Mouse (Mus musculus): Measurements from ENCODE around the gene Dlg2.

Dlg2 gene

GRCm38 (mm10) chr7:92320181-92320580, 1843.7 kb downstream of the Dlg2 start:
- DNase-seq, result no peak

GRCm38 (mm10) chr7:92321786-92322185, 1845.3 kb downstream of the Dlg2 start:
- no peak for DNase-seq

DNA sequence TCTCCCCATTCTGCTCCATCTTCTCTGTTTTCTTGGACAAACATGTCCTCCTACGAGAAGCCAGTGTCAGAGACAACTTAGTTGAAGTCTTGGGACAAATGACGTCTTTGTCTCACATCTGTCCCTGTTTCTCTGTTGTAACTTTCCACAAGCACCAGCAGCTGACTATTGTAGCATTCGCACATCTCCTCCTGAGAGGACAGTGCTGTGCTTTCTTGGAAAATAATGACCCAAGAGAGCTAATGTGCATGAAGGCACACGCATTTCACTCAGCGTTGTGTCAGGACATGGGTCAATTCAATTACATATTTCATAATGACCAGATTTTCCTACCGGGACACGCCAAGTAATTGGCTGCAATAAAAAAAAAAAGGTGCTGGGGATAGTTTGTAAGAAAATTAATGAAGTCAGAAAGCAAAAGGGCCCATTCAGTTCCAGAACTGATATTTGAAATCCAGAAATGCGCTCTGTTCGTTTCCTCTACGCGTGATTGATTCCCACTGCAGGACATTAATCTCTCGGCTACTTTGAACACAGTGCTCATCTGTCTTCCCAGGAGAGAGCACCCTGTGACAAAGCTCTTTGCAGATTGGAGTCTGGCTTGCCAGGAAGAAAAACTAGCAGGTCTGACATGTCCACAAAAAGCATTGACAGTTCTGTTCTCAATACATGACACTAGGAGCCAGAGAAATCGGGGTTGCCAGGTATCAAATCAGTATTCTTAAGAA, 1846.0 kb downstream of the Dlg2 start:
- no peak for DNase-seq

DNA sequence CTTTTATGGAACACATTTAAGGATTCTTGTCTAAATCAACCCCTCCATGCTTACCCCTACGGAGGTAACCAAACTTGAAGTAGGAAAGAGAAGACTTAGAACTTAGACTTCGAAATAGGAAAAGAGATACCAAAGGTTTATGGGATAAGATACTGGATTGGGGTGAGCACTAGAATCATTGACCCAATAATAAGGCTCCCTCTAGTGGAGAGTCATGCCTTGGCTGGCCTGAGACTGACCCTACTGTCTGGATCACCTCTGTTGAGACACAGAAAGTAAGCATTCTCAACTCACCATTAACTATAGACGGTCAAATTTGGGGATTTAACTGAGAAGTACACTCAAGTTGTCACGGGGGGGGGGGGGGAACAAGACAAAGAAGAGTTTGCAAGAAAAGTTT, 1847.2 kb downstream of the Dlg2 start:
- no peak for DNase-seq

GRCm38 (mm10) chr7:92327343-92327896, 1850.9 kb downstream of the Dlg2 start:
- no peak for DNase-seq

- no peak for DNase-seq
Measured at GRCm38 (mm10) chr7:92333220-92333898, 1856.9 kb downstream of the Dlg2 start.

DNA sequence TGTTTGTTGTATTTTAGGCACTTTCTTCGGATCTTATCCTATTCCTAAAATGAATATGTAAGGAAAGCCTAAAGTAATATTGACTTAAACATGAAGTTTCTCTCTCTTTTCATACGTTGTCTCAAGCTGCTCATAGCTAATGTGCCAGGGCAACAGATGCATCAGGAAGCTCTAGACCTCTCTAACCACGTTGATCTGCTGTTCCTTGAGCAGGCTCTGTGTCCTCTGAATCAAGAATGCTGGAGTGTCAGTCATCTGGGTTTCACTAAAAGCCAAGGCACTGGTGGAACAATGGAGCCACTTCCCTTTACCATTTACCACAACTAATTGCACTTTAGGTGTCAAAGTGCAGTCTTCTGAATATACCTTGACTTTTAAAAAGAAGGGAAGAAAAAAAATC, 1880.1 kb downstream of the Dlg2 start:
- no peak for DNase-seq

GRCm38 (mm10) chr7:92363386-92363785, 1886.9 kb downstream of the Dlg2 start:
- DNase-seq, result no peak

- no peak for DNase-seq
Measured at GRCm38 (mm10) chr7:92363800-92364199, 1887.3 kb downstream of the Dlg2 start.

- DNase-seq, result no peak
Measured at GRCm38 (mm10) chr7:92367111-92367510, 1890.6 kb downstream of the Dlg2 start.

DNA sequence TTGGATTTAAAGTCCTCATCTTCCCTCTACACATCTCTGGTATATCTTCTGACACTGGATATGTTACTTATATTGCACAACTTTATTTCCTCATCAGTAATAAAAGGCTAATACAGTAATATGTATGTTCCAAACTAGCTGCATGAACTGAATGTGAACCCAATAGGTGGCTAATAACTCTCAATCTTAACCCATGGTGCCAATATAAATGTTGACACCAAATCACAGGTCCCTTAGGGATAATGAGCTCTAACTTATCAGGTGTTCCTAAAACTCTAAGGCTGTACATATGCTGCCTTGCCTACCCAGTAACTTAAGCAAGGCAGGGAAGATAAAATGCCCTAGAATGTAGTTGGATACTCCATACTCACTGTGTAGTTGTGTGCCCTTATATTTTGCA, 1894.0 kb downstream of the Dlg2 start:
- DNase-seq, result no peak

DNA sequence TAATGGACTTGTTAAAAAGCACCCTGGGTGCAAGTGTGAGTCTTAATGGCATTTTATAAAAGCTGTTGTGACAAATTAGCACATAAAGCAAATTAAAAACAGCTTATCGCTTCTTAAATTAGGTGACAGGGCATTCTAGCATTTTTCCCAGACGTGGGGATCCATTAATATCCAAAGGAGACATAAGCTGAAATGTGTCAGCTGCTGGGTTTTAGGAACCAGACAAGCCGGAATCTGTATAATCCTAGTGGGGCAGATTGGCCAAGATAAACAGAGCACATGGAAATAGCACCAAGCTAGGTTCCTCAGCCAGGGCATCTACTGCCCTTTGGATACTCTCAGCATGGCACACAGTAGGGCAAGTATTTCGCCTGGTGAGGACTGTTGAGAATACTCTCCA, 1895.2 kb downstream of the Dlg2 start:
- DNase-seq, result no peak

DNA sequence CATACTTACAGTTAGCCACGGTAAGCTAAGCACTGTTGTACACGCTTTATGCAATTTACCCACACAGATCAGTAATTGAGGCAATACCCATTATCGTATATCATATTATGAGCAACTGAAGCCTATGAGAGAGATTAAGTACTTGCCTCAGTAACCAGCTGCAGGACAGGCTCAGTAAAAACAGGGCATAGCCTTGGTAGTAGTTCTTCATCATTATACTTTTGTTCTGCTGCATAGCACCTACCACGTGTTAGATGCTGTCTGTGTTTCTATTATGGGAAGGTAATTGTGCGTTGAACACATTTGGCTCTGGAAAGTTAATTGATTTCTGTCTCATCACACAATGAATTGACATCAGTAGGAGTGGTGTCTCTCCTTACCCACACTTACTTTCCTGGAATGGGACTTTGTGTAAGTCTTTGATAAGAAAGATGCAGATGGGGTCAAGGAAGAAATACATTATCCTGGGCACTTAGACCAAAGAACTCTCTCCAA, 1897.4 kb downstream of the Dlg2 start:
- no peak for DNase-seq

- DNase-seq, result no peak
Measured at GRCm38 (mm10) chr7:92383913-92384484, 1907.5 kb downstream of the Dlg2 start.

DNA sequence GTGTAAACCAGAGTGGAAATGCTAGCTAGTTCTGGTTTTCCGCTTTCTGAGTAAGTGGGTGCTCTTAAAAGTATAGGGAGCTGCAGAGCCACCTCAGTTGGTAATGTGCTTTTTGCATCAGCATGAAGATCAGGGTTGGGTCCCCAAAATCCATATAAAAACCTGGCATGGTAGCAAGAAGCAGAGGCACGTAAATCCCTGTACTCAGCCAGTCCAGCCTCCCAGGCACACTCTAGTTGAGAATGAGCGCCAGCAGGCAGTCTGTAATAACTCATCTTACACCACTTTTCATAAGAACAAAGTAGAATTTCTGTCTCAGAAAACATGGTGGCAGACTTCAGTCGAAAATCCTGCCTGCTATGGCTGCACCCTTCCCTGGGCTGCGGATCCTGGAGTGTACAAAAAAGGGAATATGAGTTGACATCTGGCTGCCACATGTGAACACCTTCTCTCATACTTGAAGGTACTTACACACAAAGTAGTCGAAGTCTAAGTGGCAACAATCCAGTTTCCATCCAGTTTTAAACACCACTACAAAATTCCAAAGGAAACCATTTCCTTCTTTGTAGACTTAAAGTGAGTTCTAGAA, 1915.7 kb downstream of the Dlg2 start:
- DNase-seq, result no peak

- DNase-seq, result no peak
Measured at GRCm38 (mm10) chr7:92396783-92397182, 1920.3 kb downstream of the Dlg2 start.

GRCm38 (mm10) chr7:92398841-92399240, 1922.4 kb downstream of the Dlg2 start:
- DNase-seq, result no peak

DNA sequence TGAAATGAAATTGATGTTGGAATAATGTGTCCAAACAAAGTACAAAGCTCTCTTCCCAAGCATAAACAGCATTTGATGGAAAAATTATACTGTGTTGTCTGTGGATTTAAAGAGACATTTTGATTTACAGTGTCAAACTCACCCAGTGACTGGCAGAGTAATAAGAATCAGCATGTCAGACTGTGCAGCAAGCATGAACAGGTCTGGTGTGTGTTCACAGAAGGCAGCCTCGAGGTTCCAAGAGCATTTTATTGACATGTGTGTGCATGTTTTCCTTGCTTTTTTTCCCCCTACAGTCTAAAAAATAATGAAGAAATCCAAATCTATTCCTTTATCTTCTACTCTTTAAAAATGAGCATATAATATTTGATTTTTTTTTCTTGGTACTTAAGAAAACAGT, 1924.1 kb downstream of the Dlg2 start:
- no peak for DNase-seq

- no peak for DNase-seq
Measured at GRCm38 (mm10) chr7:92401001-92401688, 1924.7 kb downstream of the Dlg2 start.

- DNase-seq, result no peak
Measured at GRCm38 (mm10) chr7:92408479-92408878, 1932.0 kb downstream of the Dlg2 start.

DNA sequence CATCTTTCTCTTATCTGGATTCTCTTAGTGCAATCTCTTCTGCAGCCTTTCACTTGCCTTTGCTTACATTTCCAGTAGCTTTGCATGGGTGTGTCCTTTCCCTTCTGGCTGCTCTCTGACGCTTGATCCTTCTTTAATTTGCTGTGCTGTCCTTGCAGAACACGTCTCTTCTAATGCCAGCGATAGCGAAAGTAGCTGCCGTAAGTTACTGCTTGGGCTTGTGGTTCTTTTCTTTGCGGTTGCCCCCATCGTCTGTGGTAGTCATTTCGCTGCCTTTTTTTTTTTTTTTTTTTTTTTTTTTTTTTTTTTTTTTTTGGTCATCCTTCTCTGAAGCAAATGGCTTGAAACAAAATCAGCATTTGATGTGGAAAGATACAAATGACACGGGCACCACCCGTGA, 1944.0 kb downstream of the Dlg2 start:
- DNase-seq, result no peak

GRCm38 (mm10) chr7:92423017-92423416, 1946.5 kb downstream of the Dlg2 start:
- DNase-seq, result no peak

GRCm38 (mm10) chr7:92424703-92425102, 1948.2 kb downstream of the Dlg2 start:
- no peak for DNase-seq
